Mouse (Mus musculus) limb, embryonic 13.5 days (tissue): ENCODE results near the gene Aqp7. TPM values are rescaled to one million over a fixed set of nuclear protein-coding genes. Genes with fewer than 3 reads are reported as not detected.
A peak's percentile ranks its signal among the peaks of the same experiment; 100 is the strongest.
"Not testable (repeated sequence)": the region's sequence is repeated elsewhere in the genome, so short reads cannot be mapped to it uniquely, and the experiment has no call there.

Experiments used
- ATAC-seq: fragments of 200-750 bp; cut with Nextera tagmentation; 2 replicates; pipeline ENCODE4 v1.8.0; 2017; ENCODE audit warnings: low read depth, moderate number of reproducible peaks, moderate TSS enrichment; ENCODE audit not compliant: low FRiP score
- H3K27ac ChIP-seq: fragments of 300-500 bp; sonication (generic); 2 replicates; pipeline ENCODE4 v1.5.1; 2015; ENCODE audit warnings: inconsistent platforms, mild to moderate bottlenecking, moderate library complexity
- H3K27me3 ChIP-seq: fragments of 300-500 bp; sonication (generic); 2 replicates; pipeline ENCODE4 v1.6.1; 2015; ENCODE audit warnings: mild to moderate bottlenecking, inconsistent platforms
- H3K36me3 ChIP-seq: fragments of 300-500 bp; sonication (generic); 2 replicates; pipeline ENCODE4 v1.6.1; 2015; ENCODE audit warnings: inconsistent platforms, mild to moderate bottlenecking, moderate library complexity
- H3K4me1 ChIP-seq: fragments of 300-500 bp; sonication (generic); 2 replicates; pipeline ENCODE4 v1.6.1; 2015; ENCODE audit warnings: inconsistent platforms
- H3K4me2 ChIP-seq: fragments of 300-500 bp; sonication (generic); replicated peaks from 2 replicates; pipeline ENCODE4 v1.6.1; 2015; ENCODE audit warnings: inconsistent platforms, mild to moderate bottlenecking, moderate library complexity
- H3K4me3 ChIP-seq: fragments of 300-500 bp; sonication (generic); 2 replicates; pipeline ENCODE4 v1.5.1; 2015; ENCODE audit warnings: moderate library complexity, mild to moderate bottlenecking, inconsistent platforms
- H3K9ac ChIP-seq: fragments of 300-500 bp; sonication (generic); 2 replicates; pipeline ENCODE4 v1.6.1; 2015; ENCODE audit warnings: mild to moderate bottlenecking, inconsistent platforms
- H3K9me3 ChIP-seq: fragments of 300-500 bp; sonication (generic); 2 replicates; pipeline ENCODE4 v1.6.1; 2016; ENCODE audit warnings: inconsistent platforms
- WGBS: fragments of 180-500 bp; shearing (Covaris S2); methylation state at CpG from one replicate; pipeline ENCODE4 v1.1.7; 2015; 5-methylcytosine and 5-hydroxymethylcytosine counted together
- polyA plus RNA-seq: library from polyadenylated mRNA; unstranded; fragments of >200 nt; fragmentation: Nextera tagmentation; extraction: Ambion mirVana; gene quantifications from 2 replicates; pipeline ENCODE4 v1.2.1, GENCODE M21; 2015

The Aqp7 gene
- polyA plus RNA-seq, 1 experiment from 2014 or later, result 0.06 TPM

GRCm38 (mm10) chr4:41082803-41083202 lies 34.9 kb upstream of the Aqp7 start:
- not testable (repeated sequence) for ATAC-seq, H3K27ac ChIP-seq, H3K9ac ChIP-seq, H3K36me3 ChIP-seq, H3K9me3 ChIP-seq, H3K4me1 ChIP-seq, H3K27me3 ChIP-seq, H3K4me3 ChIP-seq, H3K4me2 ChIP-seq
- 57% methylated on average over 4 of the region's 4 CpGs for WGBS

- no peak overlapping the region for H3K4me2 ChIP-seq
- no peak for ATAC-seq
- H3K9ac ChIP-seq, result no peak overlapping the region
- H3K4me1 ChIP-seq, result no peaks in the 10 kb centered on the region
- H3K27me3 ChIP-seq, result no peaks in the 10 kb centered on the region
- H3K36me3 ChIP-seq, result no peaks in the 10 kb centered on the region
- no peak overlapping the region for H3K27ac ChIP-seq
- H3K9me3 ChIP-seq, result peaks cover 4% of the 10 kb centered on the region; the same call in 1 of the 2 replicates
- WGBS, result 83% methylated on average over 5 of the region's 5 CpGs
- H3K4me3 ChIP-seq, result no peak overlapping the region
These were observed 33.8 kb upstream of the Aqp7 start for GRCm38 (mm10) chr4:41081733-41082132.

- H3K27ac ChIP-seq, result no peak overlapping the region
- peaks cover 4% of the 10 kb centered on the region; the same call in 1 of the 2 replicates for H3K9me3 ChIP-seq
- 64% methylated on average over 6 of the region's 6 CpGs for WGBS
- no peak overlapping the region for H3K9ac ChIP-seq
- H3K4me2 ChIP-seq, result no peak overlapping the region
- no peaks in the 10 kb centered on the region for H3K27me3 ChIP-seq
- no peaks in the 10 kb centered on the region for H3K4me1 ChIP-seq
- no peak for ATAC-seq
- no peak overlapping the region for H3K4me3 ChIP-seq
- no peaks in the 10 kb centered on the region for H3K36me3 ChIP-seq
These were observed 30.8 kb upstream of the Aqp7 start for GRCm38 (mm10) chr4:41078726-41079125.

GRCm38 (mm10) chr4:41074461-41074860 lies 26.5 kb upstream of the Aqp7 start:
- H3K27me3 ChIP-seq, result no peaks in the 10 kb centered on the region
- H3K27ac ChIP-seq, result no peak overlapping the region
- no peak overlapping the region for H3K4me2 ChIP-seq
- no peak overlapping the region for H3K9ac ChIP-seq
- H3K4me1 ChIP-seq, result 0 out of 2 replicates have a peak, but pooled peaks cover 3% of the 10 kb centered on the region
- 72% methylated on average over 6 of the region's 6 CpGs for WGBS
- no peaks in the 10 kb centered on the region for H3K9me3 ChIP-seq
- H3K4me3 ChIP-seq, result no peak overlapping the region
- no peaks in the 10 kb centered on the region for H3K36me3 ChIP-seq
- ATAC-seq, result no peak

GRCm38 (mm10) chr4:41073008-41073817 lies 25.3 kb upstream of the Aqp7 start:
- 77% methylated on average over 12 of the region's 12 CpGs for WGBS
- ATAC-seq, result no peak

GRCm38 (mm10) chr4:41071500-41072429 lies 23.8 kb upstream of the Aqp7 start:
- no peak overlapping the region for H3K9ac ChIP-seq
- peak; percentile 36; the same call in 1 of the 2 replicates for ATAC-seq
- H3K36me3 ChIP-seq, result no peaks in the 10 kb centered on the region
- WGBS, result 61% methylated on average over 14 of the region's 14 CpGs
- no peaks in the 10 kb centered on the region for H3K27me3 ChIP-seq
- H3K4me2 ChIP-seq, result no peak overlapping the region
- no peak overlapping the region for H3K27ac ChIP-seq
- H3K9me3 ChIP-seq, result no peaks in the 10 kb centered on the region
- 0 out of 2 replicates have a peak, but pooled peaks cover 3% of the 10 kb centered on the region for H3K4me1 ChIP-seq
- H3K4me3 ChIP-seq, result no peak overlapping the region

More at GRCm38 (mm10) chr4:41073008-41073817, 25.3 kb upstream of the Aqp7 start:
- Histone ChIP-seq H3K9me3 (no peaks in the 10 kb centered on the region), H3K4me2 (no peak overlapping the region), H3K9ac (no peak overlapping the region), H3K27me3 (no peaks in the 10 kb centered on the region), H3K36me3 (no peaks in the 10 kb centered on the region), H3K4me3 (no peak overlapping the region), H3K27ac (no peak overlapping the region), H3K4me1 (0 out of 2 replicates have a peak, but pooled peaks cover 3% of the 10 kb centered on the region)

- Histone ChIP-seq H3K9ac (no peak overlapping the region), H3K4me3 (no peak overlapping the region), H3K9me3 (no peaks in the 10 kb centered on the region), H3K27ac (no peak overlapping the region), H3K4me2 (no peak overlapping the region), H3K4me1 (0 out of 2 replicates have a peak, but pooled peaks cover 3% of the 10 kb centered on the region), H3K36me3 (no peaks in the 10 kb centered on the region), H3K27me3 (peaks cover 2% of the 10 kb centered on the region)
- no peak for ATAC-seq
- 84% methylated on average over 4 of the region's 4 CpGs for WGBS
These were observed 17.3 kb upstream of the Aqp7 start for GRCm38 (mm10) chr4:41065196-41065595.

GRCm38 (mm10) chr4:41063894-41064673 lies 16.1 kb upstream of the Aqp7 start:
- Histone ChIP-seq H3K4me1 (0 out of 2 replicates have a peak, but pooled peaks cover 3% of the 10 kb centered on the region), H3K4me3 (no peak overlapping the region), H3K27ac (no peak overlapping the region; the same call in 1 of the 2 replicates), H3K4me2 (peak overlapping the region; percentile 42), H3K9ac (0 out of 2 replicates have a peak overlapping the region, but pooled peaks have one; percentile 2), H3K27me3 (peaks cover 2% of the 10 kb centered on the region), H3K36me3 (no peaks in the 10 kb centered on the region), H3K9me3 (no peaks in the 10 kb centered on the region)
- 17% methylated on average over 16 of the region's 16 CpGs for WGBS
- peak; percentile 50; the same call in 1 of the 2 replicates for ATAC-seq

GRCm38 (mm10) chr4:41063351-41063750 lies 15.4 kb upstream of the Aqp7 start:
- WGBS, result 42% methylated on average over 3 of the region's 3 CpGs
- 0 out of 2 replicates have a peak overlapping the region, but pooled peaks have one; percentile 2 for H3K9ac ChIP-seq
- no peaks in the 10 kb centered on the region for H3K36me3 ChIP-seq
- no peaks in the 10 kb centered on the region for H3K9me3 ChIP-seq
- no peak for ATAC-seq
- H3K27ac ChIP-seq, result no peak overlapping the region
- no peak overlapping the region for H3K4me3 ChIP-seq
- H3K27me3 ChIP-seq, result peaks cover 2% of the 10 kb centered on the region
- H3K4me2 ChIP-seq, result no peak overlapping the region
- H3K4me1 ChIP-seq, result 0 out of 2 replicates have a peak, but pooled peaks cover 3% of the 10 kb centered on the region

- no peak overlapping the region for H3K4me3 ChIP-seq
- H3K9me3 ChIP-seq, result no peaks in the 10 kb centered on the region
- H3K4me2 ChIP-seq, result no peak overlapping the region
- WGBS, result 69% methylated on average over 8 of the region's 9 CpGs
- H3K4me1 ChIP-seq, result peaks cover 18% of the 10 kb centered on the region; the same call in 1 of the 2 replicates
- H3K9ac ChIP-seq, result no peak overlapping the region
- no peak for ATAC-seq
- H3K27me3 ChIP-seq, result 0 out of 2 replicates have a peak, but pooled peaks cover 2% of the 10 kb centered on the region
- H3K27ac ChIP-seq, result no peak overlapping the region
- no peaks in the 10 kb centered on the region for H3K36me3 ChIP-seq
These were observed 9.4 kb upstream of the Aqp7 start for GRCm38 (mm10) chr4:41057361-41057760.

GRCm38 (mm10) chr4:41056742-41057332 lies 8.9 kb upstream of the Aqp7 start:
- Histone ChIP-seq H3K9me3 (no peaks in the 10 kb centered on the region), H3K27ac (no peak overlapping the region), H3K9ac (no peak overlapping the region), H3K4me2 (no peak overlapping the region), H3K4me3 (no peak overlapping the region), H3K4me1 (peaks cover 18% of the 10 kb centered on the region; the same call in 1 of the 2 replicates), H3K36me3 (no peaks in the 10 kb centered on the region), H3K27me3 (no peaks in the 10 kb centered on the region)
- ATAC-seq, result no peak
- WGBS, result 75% methylated on average over 7 of the region's 7 CpGs
